Mouse (Mus musculus) lung, adult 2 months (tissue): ENCODE data around the gene Dock9. TPM values are rescaled to one million over a fixed set of nuclear protein-coding genes. Genes with fewer than 3 reads are reported as not detected.

Source experiments
- DNase-seq: peaks from one replicate; pipeline ENCODE4 v3.0.0; 2022
- H3K4me1 ChIP-seq: fragments of 200-500 bp; 2 replicates; pipeline ENCODE4 v1.6.1; 2011; ENCODE audit warnings: low read length; ENCODE audit not compliant: control insufficient read depth, insufficient read depth
- H3K4me3 ChIP-seq: fragments of 200-500 bp; replicated peaks from 2 replicates; pipeline ENCODE3; 2011; ENCODE audit warnings: low read depth, mild to moderate bottlenecking, control low read depth, low read length; ENCODE audit errors: extremely low read depth
- CTCF ChIP-seq: fragments of 200-500 bp; IDR thresholded peaks from 2 replicates; pipeline ENCODE4 v1.5.1; 2011; ENCODE audit warnings: mild to moderate bottlenecking, low read length, control low read depth; ENCODE audit not compliant: insufficient read depth
- POLR2A ChIP-seq: fragments of 200-500 bp; IDR thresholded peaks from 2 replicates; pipeline ENCODE4 v1.6.1; 2011; ENCODE audit warnings: low read depth, mild to moderate bottlenecking, control low read depth, low read length, borderline replicate concordance; ENCODE audit errors: extremely low read depth
- WGBS: fragments of 180-500 bp; shearing (Covaris S2); methylation state at CpG from one replicate; pipeline ENCODE4 v1.1.7; 2018; 5-methylcytosine and 5-hydroxymethylcytosine counted together
- polyA plus RNA-seq: library from polyadenylated mRNA; depleted of rRNA; stranded (reverse); fragments of >200 nt; gene quantifications from 2 replicates; pipeline ENCODE4 v1.2.3, GENCODE M21; 2012; rRNA removed

Gene Dock9
- polyA plus RNA-seq, result 62.3 and 73.3 TPM in 2 replicates

DNA sequence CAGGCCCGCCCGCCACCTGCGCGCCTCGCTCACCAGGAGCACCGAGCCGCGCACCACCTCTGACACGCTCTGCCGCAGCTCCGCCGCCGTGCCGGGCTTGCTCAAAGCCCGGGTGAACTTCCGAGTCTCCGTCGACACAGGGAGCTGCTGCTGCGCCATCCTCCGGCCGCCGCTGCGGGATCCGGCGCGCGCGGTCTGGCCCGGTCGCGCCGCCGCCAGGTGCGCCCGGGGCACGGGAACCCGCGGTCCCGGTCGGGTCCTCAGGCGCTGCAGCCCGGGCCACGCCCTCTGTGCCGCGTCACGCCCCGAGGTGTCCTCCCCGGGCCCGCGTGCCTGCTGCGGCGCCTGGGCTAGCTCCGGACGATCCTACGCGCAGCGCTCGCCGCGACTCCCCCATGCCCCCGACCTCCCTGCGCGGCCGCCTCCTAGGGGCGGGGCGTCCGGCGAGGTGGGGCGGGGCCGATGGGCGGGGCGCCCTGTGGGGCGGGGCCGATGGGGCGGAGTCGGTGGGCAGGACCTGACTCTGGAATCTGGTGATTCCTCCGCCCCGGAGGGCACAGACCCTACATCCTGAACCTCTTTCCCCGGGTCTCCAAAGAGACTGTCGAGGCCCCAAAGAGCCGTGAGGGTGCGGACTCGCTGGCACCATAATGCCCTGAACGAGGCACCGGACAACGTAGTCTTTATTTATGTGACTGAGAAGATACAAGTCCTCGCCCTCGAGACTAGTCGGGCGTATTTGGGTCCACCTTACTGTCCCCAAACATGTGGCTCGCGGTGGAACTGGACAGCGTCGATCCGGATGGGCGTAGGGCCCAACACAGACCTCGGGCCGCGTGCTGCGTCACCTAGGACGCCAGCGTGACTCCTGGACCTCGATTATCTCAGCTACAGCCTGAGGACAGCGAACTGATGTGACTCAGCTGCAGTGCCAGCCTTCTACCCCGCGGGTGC, at the start of gene Dock9:
Gene Dock9 (minus strand): TSS at position 381 of the 954 bp plus-strand sequence.
- Histone ChIP-seq H3K4me3 (peak within 1 kb of the TSS; percentile 67), H3K4me1 (peaks cover 6% of the 10 kb centered on the region)
- peak; percentile 89 for DNase-seq
- WGBS, result 1% methylated on average over 99 of the region's 106 CpGs
- no peak for TF ChIP-seq CTCF
- TF ChIP-seq POLR2A, result peak; percentile 89; the same call in 1 of the 2 replicates

DNA sequence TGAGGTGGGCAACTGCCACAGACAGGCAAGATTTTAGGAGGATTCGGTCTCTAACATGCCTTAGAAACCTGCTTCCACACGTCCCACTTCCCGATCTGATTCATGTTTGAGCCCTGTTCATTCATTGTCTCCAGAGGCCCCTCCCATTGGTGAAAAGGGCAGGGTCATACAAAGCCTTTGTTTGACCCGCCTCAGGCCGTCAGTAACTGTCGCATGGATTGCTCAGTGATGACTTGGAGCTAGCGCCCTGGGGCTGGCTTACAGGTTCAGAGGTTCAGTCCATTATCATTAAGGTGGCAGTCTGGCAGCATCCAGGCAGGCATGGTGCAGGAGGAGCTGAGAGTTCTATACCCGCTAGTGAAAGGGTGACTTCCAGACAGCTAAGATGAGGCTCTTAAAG, 46.8 kb upstream of the Dock9 start:
- no peak for DNase-seq
- TF ChIP-seq POLR2A, result no peak
- TF ChIP-seq CTCF, result no peak
- 56% methylated on average over 8 of the region's 8 CpGs for WGBS

DNA sequence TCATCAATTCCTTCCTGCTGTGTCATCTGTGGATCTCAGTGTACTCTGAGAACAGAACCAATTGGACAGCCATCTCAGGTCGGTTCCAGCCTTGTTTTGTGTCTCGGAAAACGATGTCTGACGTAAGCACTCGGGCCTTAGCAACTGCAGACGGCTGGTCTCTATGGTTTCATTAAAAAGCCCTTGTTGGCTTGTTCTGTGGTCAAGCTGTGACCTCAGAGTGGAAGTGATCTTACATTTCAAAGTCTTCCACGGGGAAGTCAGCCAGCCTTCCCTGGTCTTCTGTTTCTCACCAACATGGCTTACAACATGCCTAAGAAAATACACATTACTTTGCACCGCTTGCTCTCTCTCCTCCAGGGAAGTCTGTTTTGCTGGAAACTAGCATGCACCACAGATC, 42.6 kb upstream of the Dock9 start:
- no peak for DNase-seq
- TF ChIP-seq CTCF (no peak), POLR2A (no peak)
- WGBS, result 79% methylated on average over 8 of the region's 8 CpGs
- Histone ChIP-seq H3K4me3 (no peak overlapping the region), H3K4me1 (no peaks in the 10 kb centered on the region)

More for the DNA sequence above, 46.8 kb upstream of the Dock9 start:
- Histone ChIP-seq H3K4me1 (no peaks in the 10 kb centered on the region), H3K4me3 (no peak overlapping the region)

DNA sequence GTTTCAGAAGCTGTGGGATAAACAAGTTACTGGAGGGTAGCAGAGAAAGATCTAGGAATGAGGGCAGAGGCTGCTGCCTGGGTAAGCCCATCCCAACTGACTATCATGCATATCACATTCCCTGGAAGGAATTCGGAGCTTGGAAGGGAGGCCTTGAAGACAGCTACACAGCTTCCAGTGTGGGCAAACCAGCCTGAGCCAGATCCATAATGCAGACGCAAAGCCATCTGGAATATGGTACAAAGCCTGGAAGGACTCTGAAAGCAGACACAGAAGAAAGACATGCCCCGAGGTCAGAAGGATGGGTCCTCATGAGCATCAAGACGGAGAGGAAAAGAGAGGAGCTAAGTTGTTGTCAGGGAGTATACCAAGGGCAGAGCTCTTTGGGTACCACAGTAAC, 40.5 kb upstream of the Dock9 start:
- WGBS, result 87% methylated on average over 4 of the region's 4 CpGs
- TF ChIP-seq CTCF (no peak), POLR2A (no peak)
- no peaks in the 10 kb centered on the region for H3K4me1 ChIP-seq

DNA sequence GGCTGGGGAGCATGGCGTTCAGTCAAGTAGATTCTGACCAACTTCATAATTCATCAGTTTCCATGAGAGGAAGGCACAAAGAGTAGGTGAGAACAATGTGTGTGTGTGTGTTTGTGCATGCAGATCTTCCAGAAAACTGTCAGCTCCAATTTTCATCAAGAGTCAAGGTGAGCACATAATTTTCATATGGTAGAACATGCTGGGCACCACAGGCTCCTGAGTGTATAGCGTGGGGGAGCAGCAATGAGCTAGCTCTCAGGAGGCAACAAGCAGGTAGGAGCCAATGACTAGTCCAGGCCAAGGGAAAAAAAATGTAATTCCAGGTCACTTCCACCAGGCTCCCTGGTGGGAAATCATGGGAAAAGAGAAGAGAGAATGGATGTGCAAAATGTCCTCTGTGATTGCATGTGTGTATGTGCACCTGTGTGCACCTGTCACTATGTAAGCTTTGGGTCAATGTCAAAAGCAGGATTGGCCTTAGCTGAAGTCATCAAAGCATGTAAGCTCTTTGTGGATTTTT, 35.4 kb upstream of the Dock9 start:
- TF ChIP-seq POLR2A (no peak), CTCF (no peak)
- Histone ChIP-seq H3K4me3 (no peak overlapping the region), H3K4me1 (no peaks in the 10 kb centered on the region)
- WGBS, result 73% methylated on average over 2 of the region's 2 CpGs
- no peak for DNase-seq

More for the DNA sequence above, 40.5 kb upstream of the Dock9 start:
- no peak for DNase-seq
- H3K4me3 ChIP-seq, result no peak overlapping the region

DNA sequence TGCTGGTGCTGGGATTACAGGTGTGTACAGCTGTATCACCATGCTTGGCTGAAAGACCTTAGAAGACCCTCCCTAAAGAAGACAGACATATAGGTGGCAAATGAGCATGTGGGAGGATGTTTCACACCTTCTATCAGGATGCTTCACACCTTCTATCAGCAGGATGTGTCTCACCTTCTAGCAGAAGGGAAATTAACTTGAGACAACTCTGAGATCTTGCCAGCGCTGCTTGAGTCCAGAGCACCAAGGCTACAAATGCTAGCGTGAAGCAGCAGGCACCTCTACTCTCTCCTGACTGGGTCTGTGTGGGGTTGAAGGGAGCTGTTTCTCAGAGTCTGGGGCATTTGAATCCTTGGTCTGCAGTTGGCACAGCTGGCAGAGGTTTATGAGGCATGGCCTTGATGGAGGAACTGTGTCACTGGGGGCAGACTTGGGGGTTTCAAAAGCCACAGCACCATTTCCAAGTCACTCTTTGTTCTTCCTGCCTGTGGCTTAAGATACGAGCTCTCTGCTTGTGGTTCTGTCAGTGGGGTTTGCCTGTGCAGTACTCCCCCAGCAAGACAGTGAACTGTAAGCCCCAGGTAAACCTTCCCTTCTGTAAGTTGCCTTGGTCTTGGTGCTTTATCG, 32.3 kb upstream of the Dock9 start:
- Histone ChIP-seq H3K4me1 (no peaks in the 10 kb centered on the region), H3K4me3 (no peak overlapping the region)
- TF ChIP-seq CTCF, result no peak
- TF ChIP-seq POLR2A, result no peak
- no peak for DNase-seq
- 76% methylated on average over 4 of the region's 4 CpGs for WGBS

DNA sequence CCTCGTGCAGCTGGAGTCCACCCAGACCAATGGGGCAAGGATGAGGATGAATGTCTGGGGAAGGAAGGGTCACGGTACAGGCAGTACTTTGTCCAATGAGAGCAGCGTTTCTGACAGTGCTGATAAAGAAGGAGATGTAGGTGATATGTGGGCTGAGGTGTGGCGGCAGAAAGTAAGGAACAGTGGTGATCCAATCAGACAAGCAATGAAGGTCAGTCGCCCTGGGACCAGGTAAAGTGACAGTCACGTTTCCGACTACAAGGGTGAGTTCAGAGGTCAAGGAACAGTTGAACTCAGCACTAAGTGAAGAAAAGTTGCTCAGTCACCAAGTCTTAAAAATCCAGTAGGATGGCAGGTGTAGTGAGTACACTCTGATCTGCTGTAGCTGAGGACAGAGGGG, 29.5 kb upstream of the Dock9 start:
- WGBS, result 72% methylated on average over 7 of the region's 7 CpGs
- peaks cover 7% of the 10 kb centered on the region; the same call in 1 of the 2 replicates for H3K4me1 ChIP-seq
- TF ChIP-seq CTCF (no peak), POLR2A (no peak)
- DNase-seq, result no peak
- H3K4me3 ChIP-seq, result no peak overlapping the region

DNA sequence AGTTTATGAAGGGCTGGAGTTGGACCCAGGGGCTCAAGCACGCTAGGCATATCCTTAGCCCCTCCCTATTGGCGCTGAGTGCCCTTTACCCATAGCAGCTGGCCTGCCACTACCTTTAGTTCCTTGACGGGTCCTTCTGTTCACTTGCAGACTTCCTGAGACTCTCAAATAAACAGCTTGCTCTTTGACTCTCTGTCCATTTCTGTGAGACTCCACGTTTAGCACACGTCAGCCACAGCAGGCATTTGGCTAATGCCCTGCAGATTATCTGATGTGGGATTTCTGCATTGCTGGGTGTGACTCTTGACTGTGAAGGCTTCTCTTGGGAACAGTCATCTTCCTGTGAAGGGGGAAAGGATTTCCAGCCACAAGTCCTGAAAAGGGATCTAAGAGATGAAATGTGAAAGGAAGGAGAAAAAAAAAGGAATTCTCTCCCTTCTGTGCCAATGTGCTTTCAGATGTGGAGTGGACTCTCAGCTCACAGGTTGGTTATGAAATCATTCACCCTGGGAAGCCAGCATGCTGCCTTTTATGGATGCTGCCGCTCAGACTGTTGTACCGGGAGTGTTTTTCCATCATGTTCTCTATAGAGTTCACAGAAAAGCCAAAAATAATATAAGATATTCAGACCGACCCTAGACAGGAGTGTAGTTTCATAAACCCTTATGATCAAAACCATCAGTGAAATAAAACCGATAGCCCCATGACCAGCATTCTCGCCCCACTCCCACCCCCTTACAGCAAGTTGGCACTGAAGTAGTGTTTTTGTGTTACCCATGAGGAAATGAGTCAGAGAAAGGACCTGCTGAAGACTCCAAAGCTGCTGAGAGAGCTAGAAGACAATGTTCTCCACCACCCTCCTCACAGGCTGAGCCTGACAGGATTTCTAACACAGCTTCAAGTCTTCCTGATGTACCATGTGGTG, 28.1 kb upstream of the Dock9 start:
- peak; percentile 37 for DNase-seq
- 36% methylated on average over 10 of the region's 10 CpGs for WGBS
- peak; percentile 15; the same call in 1 of the 2 replicates for TF ChIP-seq POLR2A
- TF ChIP-seq CTCF, result no peak
- Histone ChIP-seq H3K4me3 (no peak overlapping the region), H3K4me1 (peaks cover 7% of the 10 kb centered on the region; the same call in 1 of the 2 replicates)
